Mouse (Mus musculus): ENCODE results near the gene Slc12a5.
A peak's percentile ranks its signal among the peaks of the same experiment; 100 is the strongest.

Slc12a5 gene

GRCm38 (mm10) chr2:165034131-165035057 is 73.8 kb downstream of the Slc12a5 start, which contains the start of gene Ncoa5:
TSS of gene Ncoa5 (minus strand) at chr2:165034867.
- peak; percentile 99 for DNase-seq

- no peak for DNase-seq
Measured at GRCm38 (mm10) chr2:165035058-165035431, 74.4 kb downstream of the Slc12a5 start.

GRCm38 (mm10) chr2:165037415-165037814 is 76.8 kb downstream of the Slc12a5 start:
- no peak for DNase-seq

GRCm38 (mm10) chr2:165042126-165042525 is 81.5 kb downstream of the Slc12a5 start:
- no peak for DNase-seq

GRCm38 (mm10) chr2:165043090-165043636 is 82.6 kb downstream of the Slc12a5 start:
- no peak for DNase-seq

GRCm38 (mm10) chr2:165043729-165044128 is 83.1 kb downstream of the Slc12a5 start:
- no peak for DNase-seq

GRCm38 (mm10) chr2:165049044-165049443 is 88.4 kb downstream of the Slc12a5 start:
- no peak for DNase-seq

Data from kidney, postnatal 10 days (tissue).